Mouse (Mus musculus): ENCODE results near the gene S1pr3. TPM values are rescaled to one million over a fixed set of nuclear protein-coding genes. Genes with fewer than 3 reads are reported as not detected.

Gene S1pr3
- total RNA-seq, 2 experiments from 2014 or later: 7.4 to 7.6 TPM

GRCm38 (mm10) chr13:51437105-51438085, 29.0 kb downstream of the S1pr3 start:
- intact Hi-C loops (cut with DNase I): no loop called here
- DNase-seq: no peak

- DNase-seq: peak; percentile 34
- intact Hi-C loops (cut with DNase I): no loop called here
These were observed 34.5 kb downstream of the S1pr3 start for GRCm38 (mm10) chr13:51442922-51443321.

- DNase-seq: no peak
- intact Hi-C loops (cut with DNase I): no loop called here
These were observed 38.1 kb downstream of the S1pr3 start for GRCm38 (mm10) chr13:51446550-51446949.

- DNase-seq: no peak
- intact Hi-C loops (cut with DNase I): loop anchor here (10.0 kb wide), 1 partner anchor 98 kb away; no protein-coding TSS in a partner anchor
These were observed 47.9 kb downstream of the S1pr3 start for GRCm38 (mm10) chr13:51456190-51456878.

- intact Hi-C loops (cut with DNase I): no loop called here
These were observed 55.9 kb downstream of the S1pr3 start for GRCm38 (mm10) chr13:51464294-51464693.

GRCm38 (mm10) chr13:51466117-51466841, 57.8 kb downstream of the S1pr3 start:
- no peak for DNase-seq
- intact Hi-C loops (cut with DNase I): no loop called here

More at GRCm38 (mm10) chr13:51464294-51464693, 55.9 kb downstream of the S1pr3 start:
- DNase-seq: no peak

- DNase-seq: no peak
- intact Hi-C loops (cut with DNase I): no loop called here
These were observed 60.3 kb downstream of the S1pr3 start for GRCm38 (mm10) chr13:51468697-51469250.

Other genes starting within 250 kb of the S1pr3 start
- gene Nxnl2, start 237.6 kb upstream of the S1pr3 start, total RNA-seq (2021): 1 to 10 TPM; 1.8 to 4.5 TPM
- 100 to 1,000 TPM; 157 to 163 TPM for gene Shc3, start 160.8 kb downstream of the S1pr3 start, total RNA-seq (2021)
- gene Cks2, start 236.6 kb downstream of the S1pr3 start, total RNA-seq (2021): 1 to 10 TPM; 7.7 to 9.4 TPM
- 10 to 100 TPM; 20.5 to 23.1 TPM for gene Secisbp2, start 243.1 kb downstream of the S1pr3 start, total RNA-seq (2021)